Mouse (Mus musculus) testis, adult 2 months (tissue): ENCODE measurements around the gene Pnrc1. TPM values are rescaled to one million over a fixed set of nuclear protein-coding genes. Genes with fewer than 3 reads are reported as not detected.
"Not testable (repeated sequence)": the region's sequence is repeated elsewhere in the genome, so short reads cannot be mapped to it uniquely, and the experiment has no call there.

Experiments
- H3K27ac ChIP-seq: fragments of 200-500 bp; 2 replicates; pipeline ENCODE4 v1.5.1; 2012; ENCODE audit warnings: low read depth, low read length; ENCODE audit not compliant: control insufficient read depth, insufficient read depth
- H3K27me3 ChIP-seq: fragments of 200-500 bp; 2 replicates; pipeline ENCODE4 v1.6.1; 2012; ENCODE audit warnings: mild to moderate bottlenecking, low read length, moderate library complexity; ENCODE audit not compliant: control insufficient read depth, insufficient read depth
- H3K36me3 ChIP-seq: fragments of 200-500 bp; 2 replicates; pipeline ENCODE4 v1.6.1; 2012; ENCODE audit warnings: mild to moderate bottlenecking, low read length; ENCODE audit not compliant: control insufficient read depth, insufficient read depth
- H3K4me1 ChIP-seq: fragments of 200-500 bp; 2 replicates; pipeline ENCODE4 v1.6.1; 2012; ENCODE audit warnings: low read length; ENCODE audit not compliant: control insufficient read depth, insufficient read depth
- H3K4me3 ChIP-seq: fragments of 200-500 bp; 2 replicates; pipeline ENCODE4 v1.5.1; 2012; ENCODE audit warnings: low read depth, mild to moderate bottlenecking, low read length, moderate library complexity, mixed read lengths; ENCODE audit not compliant: control insufficient read depth
- CTCF ChIP-seq: fragments of 200-500 bp; IDR thresholded peaks from 2 replicates; pipeline ENCODE4 v1.5.1; 2012; ENCODE audit warnings: low read depth, mild to moderate bottlenecking, inconsistent platforms, low read length, moderate library complexity; ENCODE audit not compliant: control insufficient read depth, insufficient read depth, insufficient replicate concordance
- POLR2A ChIP-seq: fragments of 200-500 bp; IDR thresholded peaks from 2 replicates; pipeline ENCODE4 v1.6.1; 2012; ENCODE audit warnings: low read depth, mild to moderate bottlenecking, inconsistent platforms, low read length, moderate library complexity; ENCODE audit not compliant: control insufficient read depth
- polyA plus RNA-seq: library from polyadenylated mRNA; depleted of rRNA; stranded (reverse); fragments of >200 nt; gene quantifications from 2 replicates; pipeline ENCODE4 v1.2.3, GENCODE M21; 2012

The Pnrc1 gene
- polyA plus RNA-seq, 1 experiment, result 16.5 TPM

- H3K36me3 ChIP-seq, result no peaks in the 10 kb centered on the region
- peaks cover 12% of the 10 kb centered on the region for H3K4me1 ChIP-seq
- H3K27me3 ChIP-seq, result no peaks in the 10 kb centered on the region
- TF ChIP-seq POLR2A (peak; percentile 75), CTCF (no peak)
- peak within 1 kb of the TSS; percentile 89 for H3K27ac ChIP-seq
- H3K4me3 ChIP-seq, result peak within 1 kb of the TSS; percentile 97
Measured at GRCm38 (mm10) chr4:33309764-33310757, 20.1 kb upstream of the Pnrc1 start, which contains the start of gene Rngtt. Gene Rngtt (plus strand): TSS chr4:33310311.

- Histone ChIP-seq H3K36me3 (no peaks in the 10 kb centered on the region), H3K27me3 (no peaks in the 10 kb centered on the region)
Measured at GRCm38 (mm10) chr4:33307146-33307545, 17.2 kb upstream of the Pnrc1 start.

GRCm38 (mm10) chr4:33303057-33303456, 13.1 kb upstream of the Pnrc1 start:
- no peaks in the 10 kb centered on the region for H3K27me3 ChIP-seq
- H3K27ac ChIP-seq, result no peak overlapping the region
- H3K4me3 ChIP-seq, result no peak overlapping the region
- TF ChIP-seq POLR2A, result no peak
- TF ChIP-seq CTCF, result no peak
- H3K36me3 ChIP-seq, result no peaks in the 10 kb centered on the region
- peaks cover 5% of the 10 kb centered on the region for H3K4me1 ChIP-seq

More at GRCm38 (mm10) chr4:33307146-33307545, 17.2 kb upstream of the Pnrc1 start:
- peak overlapping the region; percentile 83 for H3K4me3 ChIP-seq
- TF ChIP-seq CTCF (no peak), POLR2A (no peak)
- H3K4me1 ChIP-seq, result peaks cover 12% of the 10 kb centered on the region
- peak overlapping the region; percentile 91 for H3K27ac ChIP-seq

- H3K27me3 ChIP-seq, H3K4me1 ChIP-seq, H3K4me3 ChIP-seq, H3K27ac ChIP-seq, H3K36me3 ChIP-seq: not testable (repeated sequence)
Measured at GRCm38 (mm10) chr4:33300891-33301665, 11.1 kb upstream of the Pnrc1 start.

GRCm38 (mm10) chr4:33292409-33293370, 2.7 kb upstream of the Pnrc1 start:
- no peaks in the 10 kb centered on the region for H3K4me1 ChIP-seq

GRCm38 (mm10) chr4:33290878-33291277, 915 bp upstream of the Pnrc1 start:
- Histone ChIP-seq H3K36me3 (no peaks in the 10 kb centered on the region), H3K4me1 (no peaks in the 10 kb centered on the region), H3K4me3 (no peak overlapping the region), H3K27me3 (no peaks in the 10 kb centered on the region), H3K27ac (no peak overlapping the region)
- TF ChIP-seq CTCF (no peak), POLR2A (no peak)

More at GRCm38 (mm10) chr4:33292409-33293370, 2.7 kb upstream of the Pnrc1 start:
- TF ChIP-seq POLR2A (no peak), CTCF (no peak; the same call in 1 of the 2 replicates)
- no peak overlapping the region for H3K4me3 ChIP-seq
- H3K27me3 ChIP-seq, result no peaks in the 10 kb centered on the region
- no peaks in the 10 kb centered on the region for H3K36me3 ChIP-seq
- H3K27ac ChIP-seq, result no peak overlapping the region
